Comparison of ENCODE assay signal across 10 mouse cellular contexts in the genomic region with DNA sequence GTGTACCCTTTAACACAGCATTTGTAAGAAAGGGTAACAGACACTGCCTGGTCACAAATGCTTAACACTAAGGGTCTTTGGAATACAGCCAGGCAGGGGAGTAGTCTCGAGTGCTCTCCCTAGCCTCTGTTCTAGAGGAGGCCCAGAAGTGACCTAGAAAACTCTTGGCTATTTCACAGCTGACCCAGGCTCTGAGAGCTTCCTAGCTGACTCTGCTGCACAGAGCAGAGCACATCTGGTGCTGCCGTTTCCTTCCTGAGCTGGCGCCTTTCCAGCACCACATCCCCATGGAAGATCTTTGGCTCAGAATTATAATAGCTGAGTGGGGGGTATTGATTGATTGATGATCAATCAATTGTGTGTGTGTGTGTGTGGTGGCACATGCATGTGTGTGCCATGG. TPM values are rescaled to one million over a fixed set of nuclear protein-coding genes. Genes with fewer than 3 reads are reported as not detected.
A peak's percentile ranks its signal among the peaks of the same experiment; 100 is the strongest.
DNase-seq lines count a peak whose midpoint lies in the region; ATAC-seq lines count a peak whose summit lies in the region.
"Had no signal": no experiment of that assay in that cellular context is flagged by ENCODE, and none has a peak within 500 bp of the region (broad histone marks: within the 10 kb centered on the region; RNA-seq: fewer than 3 reads in every experiment).

No protein-coding gene starts in this region.

- 0 out of 2 replicates have a peak, but pooled peaks have one; percentile 21 for ATAC-seq in stomach, embryonic 16.5 days (ENCODE audit: insufficient read depth, low FRiP score)

- H3K4me1 ChIP-seq in stomach, embryonic 16.5 days (ENCODE audit: control insufficient read depth, insufficient read depth, low read length), result peaks cover 30% of the 10 kb centered on the region

- H3K4me3 ChIP-seq in stomach, embryonic 16.5 days (replicated peaks; ENCODE audit: low read length), result no peak overlapping the region
- H3K4me3 ChIP-seq: hindbrain, embryonic 13.5 days had no signal

- no peak overlapping the region for H3K27ac ChIP-seq in stomach, embryonic 16.5 days (ENCODE audit: low read length)
- H3K27ac ChIP-seq: hindbrain, embryonic 13.5 days had no signal

- H3K4me2 ChIP-seq in stomach, embryonic 16.5 days (ENCODE audit: low read depth, low read length), result no peak overlapping the region
- H3K4me2 ChIP-seq: hindbrain, embryonic 13.5 days had no signal

- H3K36me3 ChIP-seq in stomach, embryonic 16.5 days (ENCODE audit: control insufficient read depth, insufficient read depth, low read length), result no peaks in the 10 kb centered on the region
- H3K36me3 ChIP-seq: hindbrain, embryonic 13.5 days had no signal

- H3K9ac ChIP-seq in stomach, embryonic 16.5 days (ENCODE audit: low read length), result no peak overlapping the region; the same call in 1 of the 2 replicates
- H3K9ac ChIP-seq: hindbrain, embryonic 13.5 days had no signal

- WGBS in stomach, embryonic 16.5 days, result 22% methylated on average over 3 of the region's 3 CpGs

- no peaks in the 10 kb centered on the region for H3K9me3 ChIP-seq in stomach, embryonic 16.5 days (replicated peaks; ENCODE audit: control insufficient read depth, low read length)
- H3K9me3 ChIP-seq: hindbrain, embryonic 13.5 days had no signal

- peak; percentile 19 for DNase-seq in embryo, embryonic 10.5 days (ENCODE audit: low spot score)
- DNase-seq in embryo, embryonic 10 days (ENCODE audit: low spot score), result no peak
- peak; percentile 21 for DNase-seq in ovary, postnatal 14 days (ENCODE audit: low spot score)
- DNase-seq in ovary, postnatal 36 days (ENCODE audit: low spot score), result no peak
- peak; percentile 66 to 75 for DNase-seq in kidney, postnatal 25 days
- no peak for DNase-seq in testis, postnatal 10 days (ENCODE audit: low spot score)
- no peak for DNase-seq in cerebellum, postnatal 14 days
- DNase-seq: spleen, adult 18-20 months had no signal

- no peaks in the 10 kb centered on the region for H3K27me3 ChIP-seq in stomach, embryonic 16.5 days (ENCODE audit: control insufficient read depth, insufficient read depth, low read length)
- H3K27me3 ChIP-seq: hindbrain, embryonic 13.5 days had no signal

RNA-seq across cellular contexts. Expression of gene Daam1, which starts 11.1 kb away (rescaled TPM):
- polyA plus RNA-seq in stomach, embryonic 16.5 days (2015; fragmentation: Nextera tagmentation; extraction: Ambion mirVana), result 12.2 and 13.2 TPM in 2 replicates

Comparison
In these comparisons a context has a peak if more than half of its experiments do, and no peak if none do; other contexts are left out.
1. DNase-seq: peak in embryo, embryonic 10.5 days (single experiment), ovary, postnatal 14 days (single experiment) and kidney, postnatal 25 days (2 of 2); none in embryo, embryonic 10 days (single experiment), ovary, postnatal 36 days (single experiment), testis, postnatal 10 days (single experiment) and cerebellum, postnatal 14 days (0 of 2).